Mouse (Mus musculus): ENCODE measurements around the gene Unc45a. TPM values are rescaled to one million over a fixed set of nuclear protein-coding genes. Genes with fewer than 3 reads are reported as not detected.

The Unc45a gene
- total and polyA plus RNA-seq, 3 experiments: 7.9 to 21.8 (median 16.8) TPM

DNA sequence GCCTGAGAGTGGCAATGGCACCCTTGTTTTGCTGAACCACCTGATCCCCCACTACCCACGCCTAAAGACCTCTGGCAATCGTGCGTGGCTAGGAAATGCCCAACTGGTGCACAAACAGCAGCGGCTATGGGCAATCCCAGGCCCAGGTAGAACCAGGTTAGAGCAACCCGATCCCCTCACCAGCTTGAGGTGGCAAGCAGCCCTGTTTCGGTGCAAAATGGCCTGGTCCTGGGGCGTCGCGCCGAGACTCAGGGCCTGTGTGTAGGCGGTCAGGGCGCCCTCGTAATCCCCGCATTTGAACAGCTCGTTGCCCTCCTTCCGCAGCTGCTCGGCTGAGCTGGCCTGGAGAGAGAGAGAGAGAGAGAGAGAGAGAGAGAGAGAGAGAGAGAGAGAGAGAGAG is 1.4 kb downstream of the Unc45a start:
- H3K79me2 ChIP-seq (replicated peaks; ENCODE audit: control insufficient read depth, extremely low read depth, insufficient read depth, poor library complexity, severe bottlenecking): no peaks in the 10 kb centered on the region
- in situ Hi-C loops (cut with MboI; ENCODE audit: low pct_ligation_motif_present, low pct_unique_long_range_greater_than_20kb, low sequenced_read_pairs): no loop called here
- H3K4me2 ChIP-seq (ENCODE audit: insufficient read depth, low read depth, poor library complexity, severe bottlenecking): peak overlapping the region; percentile 55
- H3K9ac ChIP-seq (ENCODE audit: insufficient read depth, low read depth): peak overlapping the region; percentile 43
- peak overlapping the region; percentile 47 to 87 (median 51) for H3K4me3 ChIP-seq (replicated peaks in 1 of 3; ENCODE audit: low read depth in 2 of 3, low read length in 2 of 3, poor library complexity in 1 of 3)
- TF ChIP-seq BHLHE40 (IDR thresholded peaks at IDR 0.05; ENCODE audit: low read depth, low read length) (no peak), USF2 (conservative IDR thresholded peaks at IDR 0.05; ENCODE audit: low read depth, low read length) (no peak), GABPA (IDR thresholded peaks at IDR 0.05; ENCODE audit: insufficient replicate concordance, low read depth, low read length) (no peak), SIN3A (IDR thresholded peaks at IDR 0.05; ENCODE audit: low read length) (peak; percentile 40; the same call in 1 of the 2 replicates), PAX5 (IDR thresholded peaks at IDR 0.05; ENCODE audit: low read length) (no peak)
- H3K36me3 ChIP-seq (replicated peaks in 1 of 2; ENCODE audit: control insufficient read depth in 1 of 2, insufficient read depth in 1 of 2, low read length in 1 of 2): peaks cover 28 to 41% of the 10 kb centered on the region in 2 experiments
- DNase-seq (ENCODE audit: extremely low read depth): no peak
- peaks cover 15% of the 10 kb centered on the region for H3K27me3 ChIP-seq (replicated peaks)
- H3K4me1 ChIP-seq (ENCODE audit: control insufficient read depth in 1 of 2, insufficient read depth in 2 of 2): peaks cover 16 to 45% of the 10 kb centered on the region in 2 experiments
- no peaks in the 10 kb centered on the region for H3K9me3 ChIP-seq (replicated peaks; ENCODE audit: low read length)
- H3K27ac ChIP-seq (ENCODE audit: insufficient read depth, low read depth): no peak overlapping the region
- dilution Hi-C loops (cut with MboI; ENCODE audit: extremely low pct_ligation_motif_present, extremely low pct_unique_long_range_greater_than_20kb, low sequenced_read_pairs): no loop called here

GRCm38 (mm10) chr7:80336932-80337331 is 3.9 kb downstream of the Unc45a start:
- H3K79me2 ChIP-seq (replicated peaks; ENCODE audit: control insufficient read depth, extremely low read depth, insufficient read depth, poor library complexity, severe bottlenecking): no peaks in the 10 kb centered on the region
- no peak overlapping the region for H3K4me3 ChIP-seq (replicated peaks in 1 of 3; ENCODE audit: low read depth in 2 of 3, low read length in 2 of 3, poor library complexity in 1 of 3)
- peaks cover 11% of the 10 kb centered on the region for H3K9me3 ChIP-seq (replicated peaks; ENCODE audit: low read length)
- peaks cover 10% of the 10 kb centered on the region for H3K27me3 ChIP-seq (replicated peaks)
- no peak for DNase-seq (ENCODE audit: extremely low read depth)
- no peak overlapping the region for H3K27ac ChIP-seq (ENCODE audit: insufficient read depth, low read depth)
- no peak overlapping the region for H3K4me2 ChIP-seq (ENCODE audit: insufficient read depth, low read depth, poor library complexity, severe bottlenecking)
- in situ Hi-C loops (cut with MboI; ENCODE audit: low pct_ligation_motif_present, low pct_unique_long_range_greater_than_20kb, low sequenced_read_pairs) (no loop called here), dilution Hi-C loops (cut with MboI; ENCODE audit: extremely low pct_ligation_motif_present, extremely low pct_unique_long_range_greater_than_20kb, low sequenced_read_pairs) (no loop called here)
- TF ChIP-seq EP300 (IDR thresholded peaks at IDR 0.05; ENCODE audit: low read length) (no peak), TBP (conservative IDR thresholded peaks at IDR 0.05; ENCODE audit: low read depth, low read length) (no peak), CTCF (conservative IDR thresholded peaks at IDR 0.05 in 1 of 2, IDR thresholded peaks at IDR 0.05 in 1 of 2; ENCODE audit: low read depth in 2 of 2, low read length in 2 of 2) (no peak), PAX5 (IDR thresholded peaks at IDR 0.05; ENCODE audit: low read length) (no peak), MXI1 (IDR thresholded peaks at IDR 0.05; ENCODE audit: low read depth, low read length) (no peak), MAX (IDR thresholded peaks at IDR 0.05; ENCODE audit: low read length) (no peak), ETS1 (conservative IDR thresholded peaks at IDR 0.05; ENCODE audit: low read depth, low read length) (no peak), SMC3 (IDR thresholded peaks at IDR 0.05; ENCODE audit: low read depth, low read length) (no peak), TCF12 (IDR thresholded peaks at IDR 0.05; ENCODE audit: low read depth, low read length) (no peak), MEF2A (IDR thresholded peaks at IDR 0.05; ENCODE audit: borderline replicate concordance, low read depth, low read length) (no peak), BHLHE40 (IDR thresholded peaks at IDR 0.05; ENCODE audit: low read depth, low read length) (no peak), ZNF384 (IDR thresholded peaks at IDR 0.05; ENCODE audit: low read depth, low read length) (no peak), POLR2A (IDR thresholded peaks at IDR 0.05; ENCODE audit: low read depth, low read length) (no peak), SIN3A (IDR thresholded peaks at IDR 0.05; ENCODE audit: low read length) (no peak)
- H3K9ac ChIP-seq (ENCODE audit: insufficient read depth, low read depth): no peak overlapping the region
- peaks cover 49 to 63% of the 10 kb centered on the region in 2 experiments for H3K36me3 ChIP-seq (replicated peaks in 1 of 2; ENCODE audit: control insufficient read depth in 1 of 2, insufficient read depth in 1 of 2, low read length in 1 of 2)
- H3K4me1 ChIP-seq (ENCODE audit: control insufficient read depth in 1 of 2, insufficient read depth in 2 of 2): peaks cover 7 to 28% of the 10 kb centered on the region in 2 experiments; a peak in 3 of 4 replicates
